Mouse (Mus musculus): ENCODE measurements at regions not wholly inside any gene's neighbourhood (a gene's known extent, or its start where the extent isn't known, plus 50 kb on each side); places are given as distances from the start of the nearest gene placed in this dataset.

GRCm38 (mm10) chr5:118832701-118833100 lies 272.2 kb downstream of the Med13l start:
- TF ChIP-seq POLR2A (IDR thresholded peaks at IDR 0.05; ENCODE audit: extremely low read depth, insufficient read depth, low read length) (no peak), CTCF (IDR thresholded peaks at IDR 0.05; ENCODE audit: extremely low read depth, insufficient read depth, low read length) (no peak)
